Mouse (Mus musculus) ES-CJ7 (cell line): ENCODE results near the gene Unk.
"Not testable (repeated sequence)": the region's sequence is repeated elsewhere in the genome, so short reads cannot be mapped to it uniquely, and the experiment has no call there.

Experiments
- DNase-seq: peaks from one replicate; pipeline ENCODE4 v3.0.0; 2011; ENCODE audit warnings: low read depth, low spot score

Unk gene

GRCm38 (mm10) chr11:116087194-116088130 is 57.3 kb downstream of the Unk start:
- peak; percentile 91 for DNase-seq

GRCm38 (mm10) chr11:116088188-116088587 is 58.1 kb downstream of the Unk start:
- DNase-seq: no peak

GRCm38 (mm10) chr11:116088741-116089394 is 58.7 kb downstream of the Unk start:
- no peak for DNase-seq

- DNase-seq: no peak
These were observed 59.4 kb downstream of the Unk start for GRCm38 (mm10) chr11:116089545-116089944.

- no peak for DNase-seq
These were observed 61.5 kb downstream of the Unk start for GRCm38 (mm10) chr11:116091591-116091990.

GRCm38 (mm10) chr11:116092959-116093358 is 62.8 kb downstream of the Unk start:
- not testable (repeated sequence) for DNase-seq

- DNase-seq: no peak
These were observed 63.8 kb downstream of the Unk start for GRCm38 (mm10) chr11:116093771-116094565.

- DNase-seq: no peak
These were observed 65.5 kb downstream of the Unk start for GRCm38 (mm10) chr11:116095573-116095972.

- DNase-seq: peak; percentile 95
These were observed 66.3 kb downstream of the Unk start for GRCm38 (mm10) chr11:116096213-116097108.

GRCm38 (mm10) chr11:116098711-116099460 is 68.8 kb downstream of the Unk start:
- no peak for DNase-seq

- no peak for DNase-seq
These were observed 69.3 kb downstream of the Unk start for GRCm38 (mm10) chr11:116099462-116099861.

GRCm38 (mm10) chr11:116100385-116100784 is 70.3 kb downstream of the Unk start:
- no peak for DNase-seq

- no peak for DNase-seq
These were observed 70.7 kb downstream of the Unk start for GRCm38 (mm10) chr11:116100839-116101238.

GRCm38 (mm10) chr11:116101931-116102381 is 71.8 kb downstream of the Unk start:
- DNase-seq: no peak

GRCm38 (mm10) chr11:116102472-116102871 is 72.3 kb downstream of the Unk start:
- DNase-seq: no peak

- DNase-seq: no peak
These were observed 73.5 kb downstream of the Unk start for GRCm38 (mm10) chr11:116103572-116103971.

- DNase-seq: peak; percentile 90
These were observed 74.0 kb downstream of the Unk start for GRCm38 (mm10) chr11:116104006-116104646.

GRCm38 (mm10) chr11:116105065-116105464 is 74.9 kb downstream of the Unk start:
- no peak for DNase-seq

- peak; percentile 92 for DNase-seq
These were observed 76.2 kb downstream of the Unk start for GRCm38 (mm10) chr11:116106154-116106962.
